Mouse (Mus musculus) MEL (cell line): ENCODE results near the gene Lrba. TPM values are rescaled to one million over a fixed set of nuclear protein-coding genes. Genes with fewer than 3 reads are reported as not detected.

Source experiments
- DNase-seq: peaks from one replicate; pipeline ENCODE4 v3.0.0; 2011; ENCODE audit warnings: low read depth, low spot score
- H3K27ac ChIP-seq: 2 replicates; pipeline ENCODE4 v1.5.1; 2012; ENCODE audit warnings: low read depth, mild to moderate bottlenecking, control low read depth, low read length, moderate library complexity; ENCODE audit not compliant: control insufficient read depth
- H3K27me3 ChIP-seq, 2 experiments: fragments of 150-350 bp in 1 of 2; sonication (generic) in 1 of 2; 2 replicates each; pipeline ENCODE4 v1.6.1; 2012; ENCODE audit warnings: low read length in 2 of 2, mild to moderate bottlenecking in 2 of 2, improper control_type of control experiment in 1 of 2, moderate library complexity in 1 of 2; ENCODE audit not compliant: insufficient read depth in 2 of 2, control insufficient read depth in 1 of 2
- H3K36me3 ChIP-seq, 2 experiments: 2 replicates each; pipeline ENCODE4 v1.6.1; 2012 to 2014; ENCODE audit warnings: low read length in 2 of 2, improper control_type of control experiment in 1 of 2, inconsistent platforms in 1 of 2, mild to moderate bottlenecking in 1 of 2; ENCODE audit not compliant: insufficient read depth in 2 of 2, control insufficient read depth in 1 of 2
- H3K4me1 ChIP-seq, 2 experiments: fragments of 150-350 bp in 1 of 2; sonication (generic) in 1 of 2; 2 replicates each; pipeline ENCODE4 v1.6.1; 2012; ENCODE audit warnings: low read length in 2 of 2, improper control_type of control experiment in 1 of 2, mild to moderate bottlenecking in 1 of 2; ENCODE audit not compliant: insufficient read depth in 2 of 2, control insufficient read depth in 1 of 2
- H3K4me3 ChIP-seq, 2 experiments: fragments of 150-350 bp in 1 of 2; sonication (generic) in 1 of 2; 2 replicates each; pipeline ENCODE4 v1.5.1; 2012; ENCODE audit warnings: low read depth in 2 of 2, low read length in 2 of 2, mild to moderate bottlenecking in 2 of 2, moderate library complexity in 2 of 2, control low read depth in 1 of 2, improper control_type of control experiment in 1 of 2; ENCODE audit not compliant: control insufficient read depth in 1 of 2, insufficient read depth in 1 of 2
- H3K79me2 ChIP-seq: 2 replicates; pipeline ENCODE4 v1.6.1; 2012; ENCODE audit warnings: mild to moderate bottlenecking, low read length, moderate library complexity; ENCODE audit not compliant: control insufficient read depth, poor library complexity, insufficient read depth
- H3K9ac ChIP-seq: 2 replicates; pipeline ENCODE4 v1.6.1; 2012; ENCODE audit warnings: low read depth, mild to moderate bottlenecking, control low read depth, low read length, moderate library complexity; ENCODE audit not compliant: control insufficient read depth, poor library complexity, severe bottlenecking
- H3K9me3 ChIP-seq: fragments of 150-350 bp; sonication (generic); replicated peaks from 2 replicates; pipeline ENCODE4 v1.6.1; 2012; ENCODE audit warnings: mild to moderate bottlenecking, low read length, improper control_type of control experiment, moderate library complexity; ENCODE audit not compliant: insufficient read depth
- CHD2 ChIP-seq: IDR thresholded peaks from 2 replicates; pipeline ENCODE4 v1.6.1; 2011; ENCODE audit warnings: low read length, improper control_type of control experiment
- E2F4 ChIP-seq: IDR thresholded peaks from 2 replicates; pipeline ENCODE4 v1.6.1; 2011; ENCODE audit warnings: low read depth, low read length, improper control_type of control experiment, borderline replicate concordance
- ELF1 ChIP-seq: IDR thresholded peaks from 2 replicates; pipeline ENCODE4 v1.6.1; 2014; ENCODE audit warnings: low read depth, mild to moderate bottlenecking, inconsistent platforms, low read length, improper control_type of control experiment, moderate library complexity
- GABPA ChIP-seq: IDR thresholded peaks from 2 replicates; pipeline ENCODE4 v1.6.1; 2012; ENCODE audit warnings: low read depth, mild to moderate bottlenecking, inconsistent platforms, low read length, improper control_type of control experiment, moderate library complexity
- MAFK ChIP-seq: IDR thresholded peaks from 2 replicates; pipeline ENCODE4 v1.6.1; 2011; ENCODE audit warnings: low read depth, mild to moderate bottlenecking, low read length, improper control_type of control experiment, borderline replicate concordance
- MAX ChIP-seq: IDR thresholded peaks from 2 replicates; pipeline ENCODE4 v1.6.1; 2011; ENCODE audit warnings: low read length, improper control_type of control experiment
- MAZ ChIP-seq: IDR thresholded peaks from 2 replicates; pipeline ENCODE4 v1.6.1; 2012; ENCODE audit warnings: low read depth, mild to moderate bottlenecking, inconsistent platforms, low read length, improper control_type of control experiment
- MEF2A ChIP-seq: IDR thresholded peaks from 2 replicates; pipeline ENCODE4 v1.6.1; 2014; ENCODE audit warnings: low read depth, mild to moderate bottlenecking, inconsistent platforms, low read length, improper control_type of control experiment; ENCODE audit not compliant: poor library complexity, insufficient replicate concordance, severe bottlenecking; ENCODE audit errors: extremely low read depth
- MXI1 ChIP-seq: IDR thresholded peaks from 2 replicates; pipeline ENCODE4 v1.6.1; 2011; ENCODE audit warnings: mild to moderate bottlenecking, low read depth, low read length, improper control_type of control experiment
- MYB ChIP-seq: IDR thresholded peaks from 2 replicates; pipeline ENCODE4 v1.6.1; 2011; ENCODE audit warnings: mild to moderate bottlenecking, low read depth, low read length, improper control_type of control experiment
- MYC ChIP-seq: IDR thresholded peaks from 2 replicates; pipeline ENCODE4 v1.6.1; 2011; ENCODE audit warnings: low read depth, mild to moderate bottlenecking, low read length, improper control_type of control experiment, moderate library complexity
- NELFE ChIP-seq: IDR thresholded peaks from 2 replicates; pipeline ENCODE4 v1.6.1; 2011; ENCODE audit warnings: low read depth, low read length, improper control_type of control experiment
- POLR2AphosphoS2 ChIP-seq: IDR thresholded peaks from 2 replicates; pipeline ENCODE4 v1.6.1; 2011; ENCODE audit warnings: low read length, improper control_type of control experiment
- POLR2AphosphoS5 ChIP-seq: IDR thresholded peaks from 2 replicates; pipeline ENCODE4 v1.6.1; 2012; ENCODE audit warnings: low read depth, borderline replicate concordance, mild to moderate bottlenecking, inconsistent platforms, low read length, moderate library complexity, mixed read lengths
- RAD21 ChIP-seq: IDR thresholded peaks from 2 replicates; pipeline ENCODE4 v1.6.1; 2011; ENCODE audit warnings: mild to moderate bottlenecking, low read depth, low read length, improper control_type of control experiment
- RCOR1 ChIP-seq: IDR thresholded peaks from 2 replicates; pipeline ENCODE4 v1.6.1; 2012; ENCODE audit warnings: low read depth, mild to moderate bottlenecking, inconsistent platforms, low read length, improper control_type of control experiment
- TAL1 ChIP-seq: IDR thresholded peaks from 2 replicates; pipeline ENCODE4 v1.6.1; 2012; ENCODE audit warnings: mild to moderate bottlenecking, inconsistent platforms, low read length, moderate library complexity, mixed read lengths
- TCF12 ChIP-seq: IDR thresholded peaks from 2 replicates; pipeline ENCODE4 v1.6.1; 2014; ENCODE audit warnings: low read depth, mild to moderate bottlenecking, inconsistent platforms, low read length, improper control_type of control experiment, moderate library complexity
- USF2 ChIP-seq, 2 experiments: IDR thresholded peaks; 2 replicates each; pipeline ENCODE4 v1.6.1; 2011 to 2012; ENCODE audit warnings: improper control_type of control experiment in 2 of 2, low read length in 2 of 2, borderline replicate concordance in 1 of 2, inconsistent platforms in 1 of 2, low read depth in 1 of 2, mild to moderate bottlenecking in 1 of 2; ENCODE audit not compliant: insufficient read depth in 1 of 2
- ZKSCAN1 ChIP-seq: IDR thresholded peaks from 2 replicates; pipeline ENCODE4 v1.6.1; 2012; ENCODE audit warnings: low read depth, mild to moderate bottlenecking, inconsistent platforms, low read length, improper control_type of control experiment, moderate library complexity
- ZMIZ1 ChIP-seq: IDR thresholded peaks from 2 replicates; pipeline ENCODE4 v1.6.1; 2012; ENCODE audit warnings: low read depth, mild to moderate bottlenecking, inconsistent platforms, low read length, improper control_type of control experiment, moderate library complexity
- polyA plus RNA-seq, 2 experiments: library from polyadenylated mRNA; stranded (reverse) in 1 of 2; unstranded in 1 of 2; fragments of >175 nt in 1 of 2; fragments of >200 nt in 1 of 2; gene quantifications; 2 replicates each; pipeline versions ENCODE4 v1.2.1 to v1.2.4; 2012; ENCODE audit warnings: low replicate concordance in 2 of 2, low read depth in 1 of 2; ENCODE audit not compliant: insufficient read length in 2 of 2, insufficient read depth in 1 of 2, missing spikeins in 1 of 2
- total RNA-seq: library from RNA; depleted of rRNA; stranded (reverse); fragments of 300-350 nt; gene quantifications from 2 replicates; pipeline ENCODE4 v1.2.3, GENCODE M21; 2012

Gene Lrba
- total and polyA plus RNA-seq, 3 experiments = 10.9 to 17.9 TPM; not detected in 1

- DNase-seq = no peak
- peaks cover 0 to 6% of the 10 kb centered on the region in 2 experiments; a peak in 2 of 4 replicates for H3K36me3 ChIP-seq
- H3K27me3 ChIP-seq = no peaks in the 10 kb centered on the region
- H3K79me2 ChIP-seq = no peaks in the 10 kb centered on the region
- H3K9ac ChIP-seq = no peak overlapping the region
- H3K9me3 ChIP-seq = no peaks in the 10 kb centered on the region
- peaks cover 4 to 12% of the 10 kb centered on the region in 2 experiments; a peak in 3 of 4 replicates for H3K4me1 ChIP-seq
- no peak overlapping the region for H3K27ac ChIP-seq
- TF ChIP-seq MXI1 (no peak), USF2 (IDR thresholded peaks at IDR 0.05; ENCODE audit: borderline replicate concordance in 1 of 2, insufficient read depth in 1 of 2, low read depth in 1 of 2, low read length in 2 of 2) (no peak), MYB (no peak), POLR2AphosphoS5 (no peak), ELF1 (no peak), MYC (no peak), E2F4 (no peak), ZMIZ1 (no peak)
- no peak overlapping the region for H3K4me3 ChIP-seq
These were observed 579.8 kb downstream of the Lrba start for GRCm38 (mm10) chr3:86804265-86804664.

GRCm38 (mm10) chr3:86806834-86807233 lies 582.4 kb downstream of the Lrba start:
- H3K9me3 ChIP-seq = no peaks in the 10 kb centered on the region
- H3K79me2 ChIP-seq = no peaks in the 10 kb centered on the region
- peaks cover 0 to 5% of the 10 kb centered on the region in 2 experiments; a peak in 2 of 4 replicates for H3K36me3 ChIP-seq
- no peak overlapping the region for H3K4me3 ChIP-seq
- H3K4me1 ChIP-seq = peaks cover 4% of the 10 kb centered on the region in 2 experiments; a peak in 3 of 4 replicates
- H3K27ac ChIP-seq = no peak overlapping the region
- no peak overlapping the region for H3K9ac ChIP-seq
- no peak for DNase-seq
- H3K27me3 ChIP-seq = no peaks in the 10 kb centered on the region
- TF ChIP-seq TCF12 = no peak
- no peak for TF ChIP-seq CHD2
- TF ChIP-seq USF2 (IDR thresholded peaks at IDR 0.05; ENCODE audit: borderline replicate concordance in 1 of 2, insufficient read depth in 1 of 2, low read depth in 1 of 2, low read length in 2 of 2) = no peak
- no peak for TF ChIP-seq E2F4
- TF ChIP-seq MYB = no peak
- no peak for TF ChIP-seq MEF2A
- no peak for TF ChIP-seq MYC
- TF ChIP-seq MAZ = no peak
- no peak for TF ChIP-seq TAL1
- TF ChIP-seq RAD21 = no peak
- no peak for TF ChIP-seq GABPA
- TF ChIP-seq POLR2AphosphoS2 = no peak
- TF ChIP-seq ZKSCAN1 = no peak
- TF ChIP-seq MAX = no peak
- TF ChIP-seq RCOR1 = no peak
- no peak for TF ChIP-seq MXI1
- no peak for TF ChIP-seq MAFK
- no peak for TF ChIP-seq NELFE
- TF ChIP-seq ELF1 = no peak
- TF ChIP-seq, all 39 proteins: peak for 0
